Mouse (Mus musculus) kidney, postnatal 0 days (tissue): ENCODE measurements around the gene Gm5431. TPM values are rescaled to one million over a fixed set of nuclear protein-coding genes. Genes with fewer than 3 reads are reported as not detected.

Experiments
- ATAC-seq: fragments of 200-750 bp; cut with Nextera tagmentation; replicated peaks from 2 replicates; pipeline ENCODE4 v1.8.0; 2017; ENCODE audit warnings: low read depth, moderate number of reproducible peaks, moderate TSS enrichment, moderate library complexity; ENCODE audit not compliant: low FRiP score
- DNase-seq: peaks from one replicate; pipeline ENCODE4 v3.0.0-alpha.2; 2016; ENCODE audit warnings: low spot score
- H3K27ac ChIP-seq: fragments of 300-500 bp; sonication (generic); 2 replicates; pipeline ENCODE4 v1.5.1; 2014; ENCODE audit warnings: mild to moderate bottlenecking
- H3K27me3 ChIP-seq: fragments of 300-500 bp; sonication (generic); 2 replicates; pipeline ENCODE4 v1.6.1; 2014; ENCODE audit warnings: low read length, mixed read lengths; ENCODE audit not compliant: insufficient read depth
- H3K36me3 ChIP-seq: fragments of 300-500 bp; sonication (generic); 2 replicates; pipeline ENCODE4 v1.6.1; 2014; ENCODE audit warnings: low read length, mixed read lengths; ENCODE audit not compliant: insufficient read depth
- H3K4me1 ChIP-seq: fragments of 300-500 bp; sonication (generic); replicated peaks from 2 replicates; pipeline ENCODE4 v1.6.1; 2014; ENCODE audit warnings: antibody characterized with exemption, low read length, mixed read lengths; ENCODE audit not compliant: insufficient read depth
- H3K4me2 ChIP-seq: fragments of 300-500 bp; sonication (generic); 2 replicates; pipeline ENCODE4 v1.6.1; 2014; ENCODE audit warnings: mild to moderate bottlenecking, low read length, moderate library complexity, mixed read lengths
- H3K4me3 ChIP-seq: fragments of 300-500 bp; sonication (generic); replicated peaks from 2 replicates; pipeline ENCODE4 v1.5.1; 2014; ENCODE audit warnings: low read depth, low read length
- H3K9ac ChIP-seq: fragments of 300-500 bp; sonication (generic); 2 replicates; pipeline ENCODE4 v1.6.1; 2014; ENCODE audit warnings: low read depth, low read length
- H3K9me3 ChIP-seq: fragments of 300-500 bp; sonication (generic); replicated peaks from 2 replicates; pipeline ENCODE4 v1.6.1; 2016; ENCODE audit warnings: low read length, inconsistent platforms, mixed read lengths
- CTCF ChIP-seq: IDR thresholded peaks from 2 replicates; pipeline ENCODE4 v1.5.1; 2016; ENCODE audit warnings: antibody characterized with exemption, low read depth, mild to moderate bottlenecking, moderate library complexity
- WGBS: fragments of 180-500 bp; shearing (Covaris S2); extraction: QIAGEN DNeasy Blood & Tissue Kit; methylation state at CpG from one replicate; pipeline ENCODE4 v1.1.7; 2014; 5-methylcytosine and 5-hydroxymethylcytosine counted together
- polyA plus RNA-seq: library from polyadenylated mRNA; unstranded; fragments of >200 nt; fragmentation: Nextera tagmentation; extraction: Ambion mirVana; gene quantifications from 2 replicates; pipeline ENCODE4 v1.2.1, GENCODE M21; 2015

The Gm5431 gene
- polyA plus RNA-seq, 1 experiment from 2014 or later = 0.43 TPM

- no peak for ATAC-seq
- H3K27ac ChIP-seq = no peak overlapping the region
- no peak overlapping the region for H3K4me3 ChIP-seq
- no peaks in the 10 kb centered on the region for H3K27me3 ChIP-seq
- no peak overlapping the region for H3K4me2 ChIP-seq
- peaks cover 15% of the 10 kb centered on the region; the same call in 1 of the 2 replicates for H3K4me1 ChIP-seq
- DNase-seq = no peak
- H3K9ac ChIP-seq = no peak overlapping the region
- TF ChIP-seq CTCF = no peak
- H3K36me3 ChIP-seq = no peaks in the 10 kb centered on the region
- no peaks in the 10 kb centered on the region for H3K9me3 ChIP-seq
Observed at GRCm38 (mm10) chr11:48840805-48841204, 61.2 kb downstream of the Gm5431 start.

DNA sequence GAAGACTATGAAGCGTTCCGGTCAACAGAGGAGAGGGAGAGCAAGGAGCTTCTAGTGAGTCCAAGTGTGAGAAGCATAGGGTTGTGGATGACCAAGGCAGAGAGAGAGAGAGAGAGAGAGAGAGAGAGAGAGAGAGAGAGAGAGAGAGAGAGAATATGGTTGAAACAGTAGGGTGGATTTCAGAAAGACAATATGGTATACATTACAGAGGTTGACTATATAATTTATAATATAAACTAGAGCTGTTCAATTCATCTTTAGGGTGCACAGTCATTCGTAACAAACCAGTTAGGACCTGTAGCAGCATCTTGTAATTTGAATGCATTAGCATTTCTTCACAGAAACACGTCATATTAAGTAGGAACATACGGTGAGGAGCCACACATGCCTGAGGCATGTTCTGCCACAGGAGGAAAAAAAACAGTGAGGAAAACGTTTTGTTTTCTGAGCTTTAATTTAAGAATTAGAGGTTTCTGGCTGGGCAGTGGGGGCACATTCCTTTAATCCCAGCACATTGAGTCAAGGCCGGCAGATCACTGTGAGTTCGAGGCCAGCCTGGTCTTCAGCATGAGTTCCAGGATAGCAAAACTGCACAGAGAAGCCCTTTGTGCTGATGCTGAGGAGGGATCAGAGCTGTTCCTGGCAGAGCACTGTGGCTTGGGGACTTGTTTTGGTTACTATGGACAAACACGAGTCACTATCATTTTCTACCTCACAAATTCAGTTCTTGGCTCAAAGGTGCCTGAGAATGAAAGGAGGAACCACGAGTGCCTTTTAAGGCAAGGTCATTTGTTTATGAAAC, 62.9 kb downstream of the Gm5431 start:
- H3K27me3 ChIP-seq = no peaks in the 10 kb centered on the region
- no peak for TF ChIP-seq CTCF
- no peak overlapping the region for H3K27ac ChIP-seq
- no peak for ATAC-seq
- peak overlapping the region; percentile 89; the same call in 1 of the 2 replicates for H3K4me2 ChIP-seq
- peaks cover 15% of the 10 kb centered on the region; the same call in 1 of the 2 replicates for H3K4me1 ChIP-seq
- H3K36me3 ChIP-seq = no peaks in the 10 kb centered on the region
- no peaks in the 10 kb centered on the region for H3K9me3 ChIP-seq
- H3K9ac ChIP-seq = no peak overlapping the region
- H3K4me3 ChIP-seq = peak overlapping the region; percentile 70; the same call in 1 of the 2 replicates
- no peak for DNase-seq
- WGBS = 73% methylated on average over 10 of the region's 10 CpGs

DNA sequence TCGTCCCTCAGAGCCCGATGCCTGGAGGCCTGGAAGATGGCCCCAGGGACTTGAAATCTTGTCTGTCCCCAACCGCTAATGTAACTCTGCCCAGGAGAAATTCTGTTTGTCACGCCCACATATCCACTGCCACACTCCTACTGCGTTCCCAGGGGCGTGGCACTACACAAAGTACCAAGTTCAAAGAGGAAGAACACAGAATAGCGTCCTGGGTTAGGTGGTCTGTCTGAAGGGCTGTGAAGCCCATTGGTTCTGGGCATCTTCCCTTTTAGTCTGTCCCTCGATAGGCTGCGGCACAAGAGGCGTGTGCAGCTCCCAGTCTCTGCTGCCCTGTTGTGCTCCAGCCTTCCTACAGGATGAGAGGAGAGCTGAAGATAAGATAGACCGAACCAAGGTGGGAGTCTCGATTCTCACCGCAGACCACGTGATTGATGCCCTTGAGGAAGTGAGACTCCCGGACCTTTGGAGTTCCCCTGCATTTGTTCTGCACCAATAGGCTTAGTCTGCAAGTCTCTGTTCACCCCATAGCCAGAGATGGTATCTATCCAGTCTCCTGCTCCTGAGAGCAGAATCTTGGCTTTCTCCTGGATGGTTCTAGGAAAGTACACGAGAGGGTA, 63.7 kb downstream of the Gm5431 start:
- Histone ChIP-seq H3K4me3 (peak overlapping the region; percentile 70), H3K4me2 (peak overlapping the region; percentile 89), H3K9ac (peak overlapping the region; percentile 71), H3K36me3 (no peaks in the 10 kb centered on the region), H3K27ac (peak overlapping the region; percentile 69), H3K9me3 (no peaks in the 10 kb centered on the region), H3K4me1 (peaks cover 15% of the 10 kb centered on the region; the same call in 1 of the 2 replicates), H3K27me3 (no peaks in the 10 kb centered on the region)
- TF ChIP-seq CTCF = no peak
- peak; percentile 65 for DNase-seq
- 2% methylated on average over 16 of the region's 16 CpGs for WGBS
- ATAC-seq = peak; percentile 37

Other genes starting within 250 kb of the Gm5431 start
- 732 and 795 TPM in 2 replicates for gene Rack1, start 101.9 kb downstream of the Gm5431 start, polyA plus RNA-seq
- gene Trim41, start 84.9 kb downstream of the Gm5431 start, polyA plus RNA-seq = 5.2 and 5.3 TPM in 2 replicates
- gene Trim7, start 76.1 kb downstream of the Gm5431 start, polyA plus RNA-seq = 10.2 and 10.5 TPM in 2 replicates
- 4.4 and 10.3 TPM in 2 replicates for gene Gm12184, start 75.6 kb downstream of the Gm5431 start, polyA plus RNA-seq
- gene Irgm1, start 30.5 kb downstream of the Gm5431 start, polyA plus RNA-seq = 32.0 and 33.2 TPM in 2 replicates
- 5.0 and 5.7 TPM in 2 replicates for gene Psme2b, start 44.0 kb upstream of the Gm5431 start, polyA plus RNA-seq
- gene Olfr56, start 76.7 kb upstream of the Gm5431 start, polyA plus RNA-seq = 0.09 TPM in 2 replicates
- gene 9930111J21Rik1, start 77.2 kb upstream of the Gm5431 start, polyA plus RNA-seq = 0.50 and 0.92 TPM in 2 replicates
- gene Gm12185, start 90.0 kb upstream of the Gm5431 start, polyA plus RNA-seq = not detected in 2 replicates
- gene Tgtp1, start 92.0 kb upstream of the Gm5431 start, polyA plus RNA-seq = 4.9 and 5.5 TPM in 2 replicates
- 0.68 TPM in 2 replicates for gene 9930111J21Rik2, start 149.0 kb upstream of the Gm5431 start, polyA plus RNA-seq
- gene Tgtp2, start 162.0 kb upstream of the Gm5431 start, polyA plus RNA-seq = 1.6 and 2.2 TPM in 2 replicates
- 4.3 and 6.2 TPM in 2 replicates for gene Ifi47, start 174.4 kb upstream of the Gm5431 start, polyA plus RNA-seq
- gene Olfr1396, start 212.7 kb upstream of the Gm5431 start, polyA plus RNA-seq = 0.05 TPM in 1 of 2 replicates, not detected in the other
- not detected in 2 replicates for gene Olfr1395, start 240.1 kb upstream of the Gm5431 start, polyA plus RNA-seq